8 mouse cellular contexts compared by ENCODE assay signal in the genomic region with DNA sequence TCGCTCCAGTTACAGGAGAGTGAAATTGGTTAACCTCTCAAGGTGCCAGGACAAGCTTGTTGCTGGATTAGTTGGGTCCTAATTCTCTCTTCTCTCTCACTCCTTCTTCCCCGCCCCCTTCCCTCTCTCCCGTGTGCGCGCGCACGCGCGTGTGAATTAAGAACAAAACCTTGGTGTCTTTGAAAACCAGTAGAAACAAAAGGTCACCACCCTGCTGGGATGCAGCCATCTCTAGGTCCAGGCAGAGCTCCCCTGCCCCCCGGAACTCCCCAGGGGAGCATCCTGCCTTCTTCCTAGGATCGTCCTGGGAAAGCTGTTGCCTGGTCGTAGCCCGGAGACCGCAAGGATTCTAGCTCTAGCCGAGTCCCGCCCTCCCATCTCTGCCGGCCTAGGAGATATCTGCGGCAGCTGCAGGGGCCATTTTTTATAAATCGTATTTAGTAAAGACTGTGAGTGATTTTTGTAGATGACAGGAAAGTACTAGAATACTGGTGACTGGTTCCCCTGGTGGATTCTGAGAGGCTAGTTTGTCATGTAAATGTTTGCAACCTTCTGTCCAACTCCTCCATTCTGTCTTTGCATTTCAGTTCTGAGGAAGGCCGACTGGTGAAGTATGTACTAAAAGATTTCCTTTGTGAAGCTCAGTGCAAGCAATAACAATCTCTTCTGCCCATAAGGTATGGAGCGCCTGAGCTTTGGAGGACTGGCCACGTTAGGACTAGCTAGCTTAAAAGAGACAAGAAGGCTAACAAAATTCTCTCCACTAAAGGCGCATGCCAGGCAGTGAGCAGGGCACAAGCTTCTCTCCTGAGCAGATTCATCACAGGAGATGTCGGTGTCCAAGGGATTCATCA.
DNase-seq lines count a peak whose midpoint lies in the region.

No protein-coding gene starts in this region.

- H3K27me3 ChIP-seq in hindbrain, embryonic 10.5 days (ENCODE audit: insufficient read depth, poor library complexity, severe bottlenecking) = peaks cover 12% of the 10 kb centered on the region; the same call in 1 of the 2 replicates
- peaks cover 72% of the 10 kb centered on the region for H3K27me3 ChIP-seq in megakaryocyte, embryonic 14.5 days (replicated peaks)

- H3K27ac ChIP-seq in hindbrain, embryonic 10.5 days = peak overlapping the region; percentile 93

- H3K4me1 ChIP-seq in hindbrain, embryonic 10.5 days (replicated peaks) = peaks cover 93% of the 10 kb centered on the region
- H3K4me1 ChIP-seq in megakaryocyte, embryonic 14.5 days = peaks cover 39% of the 10 kb centered on the region

- H3K36me3 ChIP-seq in hindbrain, embryonic 10.5 days = no peaks in the 10 kb centered on the region
- no peaks in the 10 kb centered on the region for H3K36me3 ChIP-seq in megakaryocyte, embryonic 14.5 days (replicated peaks; ENCODE audit: low read length)

- peak; percentile 2 for DNase-seq in cerebellum, adult 8-10 months
- DNase-seq in cerebellum, adult 9-11 months = no peak
- DNase-seq in adrenal gland, postnatal 14 days = peak; percentile 86
- DNase-seq in forelimb bud, embryonic 11.5 days (ENCODE audit: low read depth, low spot score) = peak; percentile 65
- DNase-seq in hindbrain, embryonic 10.5 days (ENCODE audit: low spot score) = peak; percentile 85
- DNase-seq in layer of hippocampus, postnatal 10 days (ENCODE audit: low spot score in 2 of 2) = peak; percentile 58 to 65
- DNase-seq in right cerebral cortex, postnatal 14 days = peak; percentile 39

- H3K9me3 ChIP-seq in hindbrain, embryonic 10.5 days = no peaks in the 10 kb centered on the region
- 0 out of 2 replicates have a peak, but pooled peaks cover 3% of the 10 kb centered on the region for H3K9me3 ChIP-seq in megakaryocyte, embryonic 14.5 days

- WGBS in hindbrain, embryonic 10.5 days = 2% methylated on average over 24 of the region's 24 CpGs

- peak overlapping the region; percentile 49 for H3K4me3 ChIP-seq in hindbrain, embryonic 10.5 days
- H3K4me3 ChIP-seq in megakaryocyte, embryonic 14.5 days (replicated peaks) = peak overlapping the region; percentile 81
